Mouse (Mus musculus): ENCODE measurements around the gene Gabbr2. TPM values are rescaled to one million over a fixed set of nuclear protein-coding genes. Genes with fewer than 3 reads are reported as not detected.

Gene Gabbr2
- polyA plus RNA-seq, 1 experiment from 2014 or later = 13.3 TPM

- Histone ChIP-seq H3K27ac (ENCODE audit: low read depth, low read length) (no peak overlapping the region), H3K36me3 (ENCODE audit: control insufficient read depth, insufficient read depth, low read length) (no peaks in the 10 kb centered on the region), H3K9me3 (ENCODE audit: control insufficient read depth, low read length) (no peaks in the 10 kb centered on the region), H3K4me1 (ENCODE audit: control insufficient read depth, insufficient read depth, low read depth, low read length) (peaks cover 2% of the 10 kb centered on the region; the same call in 1 of the 2 replicates), H3K4me3 (ENCODE audit: low read length) (no peak overlapping the region), H3K9ac (ENCODE audit: low read depth, low read length) (no peak overlapping the region), H3K27me3 (replicated peaks; ENCODE audit: control insufficient read depth, insufficient read depth, low read length) (no peaks in the 10 kb centered on the region), H3K4me2 (ENCODE audit: low read length) (no peak overlapping the region)
- WGBS = 57% methylated on average over 5 of the region's 5 CpGs
- ATAC-seq = no peak
Observed at GRCm38 (mm10) chr4:46658946-46659345, 332.7 kb downstream of the Gabbr2 start.

GRCm38 (mm10) chr4:46657116-46657515 lies 334.6 kb downstream of the Gabbr2 start:
- Histone ChIP-seq H3K4me2 (ENCODE audit: low read length) (no peak overlapping the region), H3K36me3 (ENCODE audit: control insufficient read depth, insufficient read depth, low read length) (no peaks in the 10 kb centered on the region), H3K9ac (ENCODE audit: low read depth, low read length) (no peak overlapping the region), H3K27ac (ENCODE audit: low read depth, low read length) (no peak overlapping the region), H3K9me3 (ENCODE audit: control insufficient read depth, low read length) (no peaks in the 10 kb centered on the region), H3K4me3 (ENCODE audit: low read length) (no peak overlapping the region), H3K4me1 (ENCODE audit: control insufficient read depth, insufficient read depth, low read depth, low read length) (0 out of 2 replicates have a peak, but pooled peaks cover 2% of the 10 kb centered on the region), H3K27me3 (replicated peaks; ENCODE audit: control insufficient read depth, insufficient read depth, low read length) (peaks cover under 1% of the 10 kb centered on the region; the same call in 1 of the 2 replicates)
- no peak for ATAC-seq
- WGBS = 13% methylated on average over 5 of the region's 5 CpGs

DNA sequence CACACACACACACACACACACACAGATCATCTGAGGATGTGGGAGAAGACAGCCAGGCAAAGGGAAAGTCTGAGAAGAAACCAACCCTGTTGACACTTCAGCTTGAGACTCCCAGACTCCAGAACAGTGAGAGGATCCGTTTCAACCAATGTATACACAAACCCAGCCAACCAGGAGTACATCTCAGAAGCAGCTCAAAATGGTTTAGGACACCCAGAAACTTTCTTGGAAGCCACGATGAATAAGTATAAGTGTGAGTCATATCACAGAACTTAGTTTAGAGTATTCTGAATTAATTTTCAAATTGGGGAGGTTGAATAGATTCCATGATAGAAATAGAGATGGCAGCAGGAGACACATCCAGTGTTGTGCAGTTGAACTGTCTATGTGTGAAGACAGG lies 335.7 kb downstream of the Gabbr2 start:
- H3K27ac ChIP-seq (ENCODE audit: low read depth, low read length) = no peak overlapping the region
- H3K4me2 ChIP-seq (ENCODE audit: low read length) = no peak overlapping the region
- peaks cover 6% of the 10 kb centered on the region for H3K27me3 ChIP-seq (replicated peaks; ENCODE audit: control insufficient read depth, insufficient read depth, low read length)
- no peak for ATAC-seq
- no peak overlapping the region for H3K4me3 ChIP-seq (ENCODE audit: low read length)
- H3K36me3 ChIP-seq (ENCODE audit: control insufficient read depth, insufficient read depth, low read length) = no peaks in the 10 kb centered on the region
- H3K9me3 ChIP-seq (ENCODE audit: control insufficient read depth, low read length) = no peaks in the 10 kb centered on the region
- 0 out of 2 replicates have a peak, but pooled peaks cover 2% of the 10 kb centered on the region for H3K4me1 ChIP-seq (ENCODE audit: control insufficient read depth, insufficient read depth, low read depth, low read length)
- WGBS = 74% methylated on average over 2 of the region's 2 CpGs
- H3K9ac ChIP-seq (ENCODE audit: low read depth, low read length) = no peak overlapping the region

GRCm38 (mm10) chr4:46655298-46655697 lies 336.4 kb downstream of the Gabbr2 start:
- H3K4me1 ChIP-seq (ENCODE audit: control insufficient read depth, insufficient read depth, low read depth, low read length) = peaks cover 6% of the 10 kb centered on the region
- 83% methylated on average over 1 of the region's 1 CpGs for WGBS
- no peak overlapping the region for H3K4me3 ChIP-seq (ENCODE audit: low read length)
- H3K27me3 ChIP-seq (replicated peaks; ENCODE audit: control insufficient read depth, insufficient read depth, low read length) = peaks cover 6% of the 10 kb centered on the region
- no peak overlapping the region for H3K4me2 ChIP-seq (ENCODE audit: low read length)
- no peak for ATAC-seq
- H3K9ac ChIP-seq (ENCODE audit: low read depth, low read length) = no peak overlapping the region
- H3K9me3 ChIP-seq (ENCODE audit: control insufficient read depth, low read length) = no peaks in the 10 kb centered on the region
- no peak overlapping the region for H3K27ac ChIP-seq (ENCODE audit: low read depth, low read length)
- H3K36me3 ChIP-seq (ENCODE audit: control insufficient read depth, insufficient read depth, low read length) = no peaks in the 10 kb centered on the region

DNA sequence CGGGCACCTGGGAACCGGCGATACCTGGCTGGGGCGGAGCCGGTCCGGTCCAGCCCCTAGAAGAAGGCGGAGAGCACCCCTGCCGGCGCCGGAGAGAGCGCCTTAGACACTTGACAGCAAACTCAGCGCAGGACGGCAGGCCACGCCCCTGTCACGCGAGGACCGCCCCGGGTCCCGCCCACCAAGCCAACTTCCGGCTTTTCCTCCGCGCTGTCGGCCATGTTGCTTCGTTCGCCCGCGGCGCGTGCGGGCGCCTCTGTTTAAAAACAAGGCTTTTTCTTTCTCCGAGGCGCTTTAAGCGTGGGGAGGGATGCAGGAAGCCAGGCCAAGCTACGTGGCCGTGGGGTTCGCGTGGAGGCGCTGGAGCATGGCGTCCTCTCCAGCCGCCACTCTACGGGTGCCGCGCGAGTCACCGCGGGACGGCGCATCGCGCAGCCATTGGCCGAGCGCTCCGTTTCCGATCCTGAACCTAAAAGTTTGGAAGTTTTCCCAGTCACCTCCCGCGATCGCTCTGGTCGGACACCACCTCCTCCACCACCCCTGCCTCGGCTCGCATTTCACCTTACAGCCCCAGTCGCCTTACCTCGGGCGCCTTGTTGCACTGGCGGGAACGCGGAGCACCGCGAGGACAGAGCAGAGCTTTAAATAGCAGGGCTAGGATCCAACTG lies 341.5 kb downstream of the Gabbr2 start, which contains the start of gene Tbc1d2:
Tbc1d2 (minus strand) TSS at position 124 of the 668 bp plus-strand sequence.
- under 1% methylated on average over 68 of the region's 69 CpGs for WGBS
- Histone ChIP-seq H3K4me2 (ENCODE audit: low read length) (peak within 1 kb of the TSS; percentile 98), H3K36me3 (ENCODE audit: control insufficient read depth, insufficient read depth, low read length) (no peaks in the 10 kb centered on the region), H3K9me3 (ENCODE audit: control insufficient read depth, low read length) (no peaks in the 10 kb centered on the region), H3K27me3 (replicated peaks; ENCODE audit: control insufficient read depth, insufficient read depth, low read length) (peaks cover 14% of the 10 kb centered on the region), H3K4me3 (ENCODE audit: low read length) (peak within 1 kb of the TSS; percentile 82), H3K27ac (ENCODE audit: low read depth, low read length) (peak within 1 kb of the TSS; percentile 71), H3K9ac (ENCODE audit: low read depth, low read length) (peak within 1 kb of the TSS; percentile 72), H3K4me1 (ENCODE audit: control insufficient read depth, insufficient read depth, low read depth, low read length) (peaks cover 7% of the 10 kb centered on the region)
- ATAC-seq = peak; percentile 98

- ATAC-seq = no peak
- Histone ChIP-seq H3K4me1 (ENCODE audit: control insufficient read depth, insufficient read depth, low read depth, low read length) (peaks cover 7% of the 10 kb centered on the region), H3K27ac (ENCODE audit: low read depth, low read length) (no peak overlapping the region), H3K27me3 (replicated peaks; ENCODE audit: control insufficient read depth, insufficient read depth, low read length) (peaks cover 14% of the 10 kb centered on the region), H3K4me2 (ENCODE audit: low read length) (peak overlapping the region; percentile 98), H3K4me3 (ENCODE audit: low read length) (peak overlapping the region; percentile 82), H3K36me3 (ENCODE audit: control insufficient read depth, insufficient read depth, low read length) (no peaks in the 10 kb centered on the region), H3K9ac (ENCODE audit: low read depth, low read length) (no peak overlapping the region; the same call in 1 of the 2 replicates), H3K9me3 (ENCODE audit: control insufficient read depth, low read length) (no peaks in the 10 kb centered on the region)
- 63% methylated on average over 4 of the region's 4 CpGs for WGBS
Observed at GRCm38 (mm10) chr4:46649161-46649560, 342.5 kb downstream of the Gabbr2 start.

DNA sequence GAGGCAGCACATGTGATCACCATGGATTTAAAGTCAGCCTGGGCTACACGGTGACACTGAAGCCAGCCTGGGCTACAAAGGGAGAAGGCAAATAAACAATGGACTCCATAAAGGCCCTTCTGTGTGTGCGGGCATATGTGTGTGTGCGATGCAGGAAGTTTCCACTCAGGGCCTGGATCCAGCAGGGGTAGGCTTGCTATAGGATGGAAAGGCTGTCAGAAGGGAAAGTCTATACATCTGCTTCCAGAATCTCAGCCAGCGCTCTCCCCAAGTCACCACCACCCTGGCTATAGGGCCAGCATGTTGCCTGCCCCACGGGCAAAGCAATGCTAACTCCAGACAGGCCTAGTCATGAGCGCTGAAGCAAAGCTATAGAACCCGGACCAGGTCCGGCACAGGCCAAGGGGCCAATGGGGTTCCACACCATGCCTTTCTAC lies 348.0 kb downstream of the Gabbr2 start:
- peaks cover 5% of the 10 kb centered on the region for H3K27me3 ChIP-seq (replicated peaks; ENCODE audit: control insufficient read depth, insufficient read depth, low read length)
- H3K4me2 ChIP-seq (ENCODE audit: low read length) = no peak overlapping the region
- ATAC-seq = no peak
- H3K27ac ChIP-seq (ENCODE audit: low read depth, low read length) = no peak overlapping the region
- 82% methylated on average over 8 of the region's 8 CpGs for WGBS
- no peak overlapping the region for H3K9ac ChIP-seq (ENCODE audit: low read depth, low read length)
- H3K4me3 ChIP-seq (ENCODE audit: low read length) = no peak overlapping the region
- H3K9me3 ChIP-seq (ENCODE audit: control insufficient read depth, low read length) = no peaks in the 10 kb centered on the region
- H3K36me3 ChIP-seq (ENCODE audit: control insufficient read depth, insufficient read depth, low read length) = no peaks in the 10 kb centered on the region
- H3K4me1 ChIP-seq (ENCODE audit: control insufficient read depth, insufficient read depth, low read depth, low read length) = no peaks in the 10 kb centered on the region

DNA sequence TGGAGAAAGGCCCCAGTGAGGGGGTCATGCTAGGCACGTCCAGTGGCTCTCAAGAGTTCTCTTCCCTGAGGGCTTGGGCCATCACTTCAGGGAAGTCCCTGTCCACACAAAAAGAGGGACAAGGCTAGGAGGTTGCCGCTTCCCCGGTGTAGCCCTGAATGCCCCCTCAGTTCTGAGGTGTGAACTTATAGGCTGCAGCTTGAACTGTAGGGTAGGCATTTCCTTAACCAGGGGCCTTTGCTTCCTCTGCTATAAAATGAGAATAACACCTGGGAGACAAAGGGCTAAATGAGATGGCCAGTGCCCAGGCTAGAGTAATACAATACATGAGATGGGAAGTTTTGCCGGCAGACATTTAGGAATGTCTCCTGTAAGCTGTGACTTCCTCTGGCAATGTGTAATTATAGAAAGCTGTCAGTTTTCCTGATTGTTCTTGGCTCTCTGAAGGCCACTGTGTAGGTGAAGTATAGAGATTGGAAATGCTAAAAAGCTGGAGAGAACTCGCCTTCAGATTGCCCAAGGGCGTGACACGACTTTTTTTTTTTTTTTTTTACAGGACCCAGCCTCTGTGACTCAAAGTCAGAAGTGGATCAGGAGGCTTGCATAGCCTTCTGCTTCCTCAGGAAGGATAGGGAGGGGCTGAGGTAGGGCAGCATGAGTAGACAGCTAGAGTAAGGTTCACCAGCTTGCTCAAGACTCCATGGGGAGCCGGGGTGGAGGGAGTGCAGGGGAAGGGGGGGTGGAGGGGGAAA lies 348.6 kb downstream of the Gabbr2 start:
- Histone ChIP-seq H3K27ac (ENCODE audit: low read depth, low read length) (peak overlapping the region; percentile 39; the same call in 1 of the 2 replicates), H3K4me3 (ENCODE audit: low read length) (no peak overlapping the region), H3K9ac (ENCODE audit: low read depth, low read length) (no peak overlapping the region; the same call in 1 of the 2 replicates), H3K36me3 (ENCODE audit: control insufficient read depth, insufficient read depth, low read length) (no peaks in the 10 kb centered on the region), H3K27me3 (replicated peaks; ENCODE audit: control insufficient read depth, insufficient read depth, low read length) (peaks cover 3% of the 10 kb centered on the region; the same call in 1 of the 2 replicates), H3K9me3 (ENCODE audit: control insufficient read depth, low read length) (no peaks in the 10 kb centered on the region), H3K4me1 (ENCODE audit: control insufficient read depth, insufficient read depth, low read depth, low read length) (no peaks in the 10 kb centered on the region), H3K4me2 (ENCODE audit: low read length) (no peak overlapping the region)
- ATAC-seq = no peak
- 83% methylated on average over 8 of the region's 8 CpGs for WGBS

DNA sequence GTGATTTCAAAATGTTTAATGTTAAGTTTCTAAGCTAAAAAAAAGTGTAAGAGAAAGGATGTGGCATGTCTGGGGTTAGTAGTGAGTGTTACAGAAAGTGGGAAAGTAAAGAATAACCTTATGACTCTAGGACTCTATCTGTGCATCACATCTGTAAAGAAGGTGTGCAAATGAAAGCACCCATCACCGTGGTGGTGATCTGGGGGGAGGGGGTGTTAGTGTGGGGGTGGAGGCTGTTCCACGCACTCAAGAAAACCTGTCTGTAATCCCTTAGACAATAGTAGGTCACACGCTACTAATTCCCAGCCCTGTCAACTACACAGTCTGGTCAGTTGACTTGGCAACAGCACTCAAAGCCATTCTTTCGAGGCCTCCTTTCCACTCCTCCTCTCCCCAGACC lies 350.4 kb downstream of the Gabbr2 start:
- no peaks in the 10 kb centered on the region for H3K4me1 ChIP-seq (ENCODE audit: control insufficient read depth, insufficient read depth, low read depth, low read length)
- 55% methylated on average over 4 of the region's 4 CpGs for WGBS

More for the DNA sequence above, 350.4 kb downstream of the Gabbr2 start:
- no peak for ATAC-seq
- no peaks in the 10 kb centered on the region for H3K36me3 ChIP-seq (ENCODE audit: control insufficient read depth, insufficient read depth, low read length)
- no peak overlapping the region for H3K4me2 ChIP-seq (ENCODE audit: low read length)
- H3K9ac ChIP-seq (ENCODE audit: low read depth, low read length) = no peak overlapping the region
- H3K27ac ChIP-seq (ENCODE audit: low read depth, low read length) = no peak overlapping the region
- H3K4me3 ChIP-seq (ENCODE audit: low read length) = no peak overlapping the region
- H3K27me3 ChIP-seq (replicated peaks; ENCODE audit: control insufficient read depth, insufficient read depth, low read length) = no peaks in the 10 kb centered on the region
- H3K9me3 ChIP-seq (ENCODE audit: control insufficient read depth, low read length) = no peaks in the 10 kb centered on the region
